Mouse (Mus musculus): ENCODE data around the gene Tns1. TPM values are rescaled to one million over a fixed set of nuclear protein-coding genes. Genes with fewer than 3 reads are reported as not detected.

Gene Tns1
- total RNA-seq (2023), result 41.3 TPM

GRCm38 (mm10) chr1:74124021-74124981, at the start of gene Tns1:
Gene Tns1 (minus strand): TSS chr1:74124449.

GRCm38 (mm10) chr1:74153461-74154184, 29.4 kb upstream of the Tns1 start, which contains the start of gene Cxcr2:
Gene Cxcr2 (plus strand): TSS chr1:74153989.

GRCm38 (mm10) chr1:74124991-74125552, 823 bp upstream of the Tns1 start, which contains the start of gene Rufy4:
Gene Rufy4 (plus strand): TSS chr1:74125541.

Other genes starting within 250 kb of the Tns1 start
- 0.41 TPM for gene Rufy4, start 1.1 kb upstream of the Tns1 start, total RNA-seq (2023)
- 1.8 TPM for gene Cxcr2, start 29.5 kb upstream of the Tns1 start, total RNA-seq (2023)
- gene Cxcr1, start 70.2 kb upstream of the Tns1 start, total RNA-seq (2023), result not detected
- gene Arpc2, start 111.6 kb upstream of the Tns1 start, total RNA-seq (2023), result 366 TPM
- gene Gpbar1, start 154.1 kb upstream of the Tns1 start, total RNA-seq (2023), result 1.7 TPM
- 169 TPM for gene Aamp, start 160.3 kb upstream of the Tns1 start, total RNA-seq (2023)
- 22.7 TPM for gene Pnkd, start 160.5 kb upstream of the Tns1 start, total RNA-seq (2023)
- gene Tmbim1, start 181.2 kb upstream of the Tns1 start, total RNA-seq (2023), result 0.95 TPM
- gene Catip, start 237.7 kb upstream of the Tns1 start, total RNA-seq (2023), result not detected